23 mouse cellular contexts compared by ENCODE assay signal in genomic region chr13:35717658-35718057, GRCm38 (mm10). TPM values are rescaled to one million over a fixed set of nuclear protein-coding genes. Genes with fewer than 3 reads are reported as not detected.
DNase-seq lines count a peak whose midpoint lies in the region; ATAC-seq lines count a peak whose summit lies in the region.
"Had no signal": no experiment of that assay in that cellular context is flagged by ENCODE, and none has a peak within 500 bp of the region (broad histone marks: within the 10 kb centered on the region; RNA-seq: fewer than 3 reads in every experiment).

No protein-coding gene starts in this region.

- no peak overlapping the region for H3K4me3 ChIP-seq in hindbrain, embryonic 11.5 days (ENCODE audit: low read depth, low read length)

- DNase-seq in heart, adult 11 months: peak; percentile 22
- DNase-seq in heart, postnatal 25 days (ENCODE audit: low spot score): no peak
- DNase-seq in R1 (ENCODE audit: low read depth, low spot score): peak; percentile 13
- DNase-seq in testis, postnatal 10 days (ENCODE audit: low spot score): peak; percentile 56
- peak; percentile 72 for DNase-seq in testis, postnatal 14 days (ENCODE audit: low spot score)
- DNase-seq in left cerebral cortex, adult 9 months (ENCODE audit: low spot score in 2 of 2): no peak
- DNase-seq in kidney, adult 18-20 months: no peak
- DNase-seq in hindbrain, embryonic 11.5 days (ENCODE audit: low spot score): no peak
- DNase-seq: adrenal gland, adult 2 months; adrenal gland, adult 8-10 months; adrenal gland, postnatal 10 days; adrenal gland, postnatal 14 days; adrenal gland, postnatal 25 days; adrenal gland, postnatal 36 days; B cell, adult 2 months; cerebellum, adult 11 months; cerebellum, adult 11-12 months; cerebellum, adult 18-20 months had no signal

- H3K27ac ChIP-seq in hindbrain, embryonic 11.5 days (ENCODE audit: low read depth, low read length): no peak overlapping the region

- intact Hi-C loops in heart, postnatal 25 days (cut with DNase I): no loop called here

- H3K36me3 ChIP-seq in hindbrain, embryonic 11.5 days (ENCODE audit: control insufficient read depth, insufficient read depth, low read length): no peaks in the 10 kb centered on the region
- H3K36me3 ChIP-seq: G1E had no signal

- no peak for ATAC-seq in hindbrain, embryonic 11.5 days (ENCODE audit: low FRiP score)
- ATAC-seq: activated CD4-positive, CD25-positive, alpha-beta regulatory T cell, adult 4 months; CD4-positive, CD25-positive, alpha-beta regulatory T cell, adult 4 months; Patski had no signal

- H3K4me1 ChIP-seq in hindbrain, embryonic 11.5 days (replicated peaks; ENCODE audit: control insufficient read depth, insufficient read depth, low read length): no peaks in the 10 kb centered on the region

- 97% methylated on average over 4 of the region's 4 CpGs for WGBS in hindbrain, embryonic 11.5 days

- H3K9me3 ChIP-seq in hindbrain, embryonic 11.5 days (ENCODE audit: control insufficient read depth, low read length): no peaks in the 10 kb centered on the region
- H3K9me3 ChIP-seq: G1E had no signal

- H3K9ac ChIP-seq in hindbrain, embryonic 11.5 days (ENCODE audit: low read depth, low read length): no peak overlapping the region

- H3K4me2 ChIP-seq in hindbrain, embryonic 11.5 days (replicated peaks; ENCODE audit: low read depth, low read length): no peak overlapping the region

- no peaks in the 10 kb centered on the region for H3K27me3 ChIP-seq in hindbrain, embryonic 11.5 days (ENCODE audit: control insufficient read depth, insufficient read depth, low read length)
- H3K27me3 ChIP-seq: CH12.LX, Patski had no signal

RNA-seq across cellular contexts. Expression of gene Cdyl, which starts 58.0 kb away (rescaled TPM):
- 10 to 100 TPM; 10.7 to 10.8 TPM for total RNA-seq in heart, postnatal 25 days (2021)
- 12.0 and 12.9 TPM in 2 replicates for polyA plus RNA-seq in hindbrain, embryonic 11.5 days (2014; fragmentation: Nextera tagmentation; extraction: Ambion mirVana)

Comparison
In these comparisons a context has a peak if more than half of its experiments do, and no peak if none do; other contexts are left out.
1. DNase-seq: peak in heart, adult 11 months (single experiment), R1 (single experiment), testis, postnatal 10 days (single experiment) and testis, postnatal 14 days (single experiment); none in heart, postnatal 25 days (single experiment), left cerebral cortex, adult 9 months (0 of 2), kidney, adult 18-20 months (single experiment) and hindbrain, embryonic 11.5 days (single experiment).